Mouse (Mus musculus) E14TG2a.4 (cell line): ENCODE data around the gene Serpine2.

Experiments
- H3K27me3 ChIP-seq: 2 replicates; pipeline ENCODE4 v1.6.1; 2014; ENCODE audit warnings: low read length, control low read depth; ENCODE audit not compliant: insufficient read depth
- H3K36me3 ChIP-seq: 2 replicates; pipeline ENCODE4 v1.6.1; 2014; ENCODE audit warnings: low read length, control low read depth; ENCODE audit not compliant: insufficient read depth
- H3K4me1 ChIP-seq: replicated peaks from 2 replicates; pipeline ENCODE4 v1.6.1; 2014; ENCODE audit warnings: low read depth, low read length, control low read depth
- H3K4me3 ChIP-seq: replicated peaks from 2 replicates; pipeline ENCODE4 v1.5.1; 2014; ENCODE audit warnings: mild to moderate bottlenecking, low read length
- H3K9me3 ChIP-seq: 2 replicates; pipeline ENCODE4 v1.6.1; 2014; ENCODE audit warnings: low read length, control low read depth
- CTCF ChIP-seq: conservative IDR thresholded peaks from 2 replicates; pipeline ENCODE4 v1.5.1; 2014; ENCODE audit warnings: low read length
- NANOG ChIP-seq: IDR thresholded peaks from 2 replicates; pipeline ENCODE4 v1.6.1; 2014; ENCODE audit warnings: borderline replicate concordance, low read length, mixed read lengths
- POU5F1 ChIP-seq: IDR thresholded peaks from 2 replicates; pipeline ENCODE4 v1.6.1; 2014; ENCODE audit warnings: low read length, borderline replicate concordance

The Serpine2 gene

GRCm38 (mm10) chr1:79861130-79861942 lies at the start of gene Serpine2:
Gene Serpine2, minus strand, starts transcription at chr1:79861180.
- TF ChIP-seq CTCF, result no peak
- no peak for TF ChIP-seq POU5F1
- no peak for TF ChIP-seq NANOG
- Histone ChIP-seq H3K27me3 (peaks cover 41% of the 10 kb centered on the region), H3K4me3 (no peak within 1 kb of the TSS), H3K36me3 (no peaks in the 10 kb centered on the region), H3K9me3 (no peaks in the 10 kb centered on the region), H3K4me1 (peaks cover 11% of the 10 kb centered on the region)

GRCm38 (mm10) chr1:79907811-79908210 lies 46.8 kb upstream of the Serpine2 start:
- H3K36me3 ChIP-seq, result no peaks in the 10 kb centered on the region
- no peak overlapping the region for H3K4me3 ChIP-seq
- TF ChIP-seq NANOG (no peak), POU5F1 (no peak), CTCF (no peak)
- peaks cover 11% of the 10 kb centered on the region for H3K9me3 ChIP-seq
- H3K27me3 ChIP-seq, result no peaks in the 10 kb centered on the region
- H3K4me1 ChIP-seq, result no peaks in the 10 kb centered on the region

- no peak for TF ChIP-seq POU5F1
- no peak for TF ChIP-seq NANOG
- TF ChIP-seq CTCF, result no peak
- Histone ChIP-seq H3K4me1 (no peaks in the 10 kb centered on the region), H3K9me3 (no peaks in the 10 kb centered on the region), H3K4me3 (no peak overlapping the region), H3K36me3 (no peaks in the 10 kb centered on the region), H3K27me3 (no peaks in the 10 kb centered on the region)
Observed at GRCm38 (mm10) chr1:79905241-79905640, 44.3 kb upstream of the Serpine2 start.

DNA sequence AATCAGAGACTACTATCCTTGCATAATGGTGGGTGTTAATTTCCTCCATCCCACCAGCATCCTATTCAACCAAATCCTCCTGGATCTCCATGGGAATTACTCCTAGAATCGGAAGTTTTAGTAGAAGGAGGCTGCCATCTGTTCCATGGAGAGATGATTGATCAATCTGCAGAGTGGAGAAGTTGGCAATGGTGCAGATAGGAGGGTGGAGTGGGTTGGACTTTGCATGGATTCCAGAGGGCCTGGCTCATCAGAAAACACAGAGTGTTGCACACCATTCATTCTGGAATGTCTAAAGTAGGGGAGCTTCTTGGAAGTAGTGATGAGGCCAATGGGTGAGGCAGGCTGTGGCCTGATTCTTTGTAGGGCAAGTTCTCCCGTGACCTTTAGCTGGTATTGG lies 41.9 kb upstream of the Serpine2 start:
- TF ChIP-seq CTCF (no peak), POU5F1 (no peak), NANOG (no peak)
- Histone ChIP-seq H3K4me3 (no peak overlapping the region), H3K27me3 (no peaks in the 10 kb centered on the region), H3K36me3 (no peaks in the 10 kb centered on the region), H3K4me1 (no peaks in the 10 kb centered on the region), H3K9me3 (no peaks in the 10 kb centered on the region)

- H3K9me3 ChIP-seq, result no peaks in the 10 kb centered on the region
- no peaks in the 10 kb centered on the region for H3K27me3 ChIP-seq
- no peaks in the 10 kb centered on the region for H3K4me1 ChIP-seq
- H3K4me3 ChIP-seq, result no peak overlapping the region
- no peaks in the 10 kb centered on the region for H3K36me3 ChIP-seq
- no peak for TF ChIP-seq NANOG
- no peak for TF ChIP-seq CTCF
- TF ChIP-seq POU5F1, result no peak
Observed at GRCm38 (mm10) chr1:79882648-79883047, 21.7 kb upstream of the Serpine2 start.

DNA sequence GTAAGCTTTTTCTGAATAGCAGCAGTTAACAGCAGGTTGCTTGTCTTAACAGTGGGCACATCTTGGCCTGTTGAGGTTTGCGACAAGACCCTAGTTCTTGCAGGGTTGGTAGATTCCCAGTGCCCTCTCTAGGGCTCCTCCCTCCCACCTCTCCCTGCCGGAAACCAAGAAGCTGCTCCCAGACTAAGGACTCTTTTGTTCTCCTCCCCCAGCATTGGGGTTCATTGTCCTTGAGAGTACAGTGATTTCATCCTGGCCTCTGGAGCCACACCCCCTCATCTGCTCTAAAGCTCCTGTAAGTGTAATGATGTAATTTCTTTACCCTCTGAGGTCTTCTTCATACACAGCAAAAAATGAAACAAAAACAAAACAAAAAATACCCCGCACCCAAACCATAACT lies 13.8 kb upstream of the Serpine2 start:
- H3K9me3 ChIP-seq, result no peaks in the 10 kb centered on the region
- TF ChIP-seq NANOG (no peak), CTCF (no peak), POU5F1 (no peak)

GRCm38 (mm10) chr1:79860411-79861039 lies 455 bp downstream of the Serpine2 start:
- Histone ChIP-seq H3K9me3 (no peaks in the 10 kb centered on the region), H3K36me3 (no peaks in the 10 kb centered on the region), H3K4me3 (no peak overlapping the region), H3K4me1 (peaks cover 15% of the 10 kb centered on the region), H3K27me3 (peaks cover 47% of the 10 kb centered on the region)
- TF ChIP-seq CTCF, result no peak
- TF ChIP-seq NANOG, result no peak
- no peak for TF ChIP-seq POU5F1

More for the DNA sequence above, 13.8 kb upstream of the Serpine2 start:
- peaks cover 5% of the 10 kb centered on the region; the same call in 1 of the 2 replicates for H3K4me1 ChIP-seq
- H3K36me3 ChIP-seq, result no peaks in the 10 kb centered on the region
- no peak overlapping the region for H3K4me3 ChIP-seq
- H3K27me3 ChIP-seq, result no peaks in the 10 kb centered on the region

DNA sequence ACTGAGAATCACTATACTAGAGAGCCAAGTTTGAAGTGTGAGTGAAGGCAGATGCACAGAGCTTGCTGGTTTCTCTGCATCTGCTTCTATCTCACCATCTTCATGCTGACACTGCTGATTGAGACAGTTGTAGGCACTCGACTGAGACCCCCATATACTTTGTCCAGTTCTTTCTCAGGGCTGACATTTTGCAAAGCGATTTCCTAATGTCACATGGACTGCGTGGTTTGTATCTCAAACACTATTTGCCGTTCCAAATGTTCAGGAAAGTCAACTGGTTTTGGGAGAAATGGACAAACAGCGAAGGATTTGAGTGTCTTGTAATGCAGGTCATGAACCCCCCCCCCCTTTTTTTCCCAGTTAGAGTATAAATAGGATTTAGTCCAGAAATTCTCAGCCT lies 1.0 kb downstream of the Serpine2 start:
- peaks cover 15% of the 10 kb centered on the region for H3K4me1 ChIP-seq
- TF ChIP-seq CTCF (no peak), NANOG (no peak), POU5F1 (no peak)
- H3K27me3 ChIP-seq, result peaks cover 47% of the 10 kb centered on the region
- no peaks in the 10 kb centered on the region for H3K36me3 ChIP-seq
- no peak overlapping the region for H3K4me3 ChIP-seq
- no peaks in the 10 kb centered on the region for H3K9me3 ChIP-seq

DNA sequence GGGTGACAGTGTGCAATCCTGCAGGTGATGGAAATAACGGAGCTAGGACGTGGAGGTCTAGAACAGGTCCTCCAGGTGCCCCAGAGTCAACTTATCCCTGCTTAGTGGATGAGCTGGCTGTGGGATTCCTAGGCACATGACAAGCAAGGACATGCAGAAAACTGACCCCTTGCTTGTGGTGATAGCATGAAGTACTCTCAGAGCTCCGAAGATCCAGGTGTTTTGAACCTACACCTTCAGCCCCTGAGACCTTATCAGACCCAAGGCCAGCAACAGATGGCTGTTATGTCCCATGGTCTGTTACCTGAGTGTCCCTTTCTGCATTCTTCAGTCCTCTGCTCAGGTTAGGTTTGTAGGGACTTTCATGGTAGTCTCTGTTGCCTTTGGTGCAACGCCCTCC lies 2.0 kb downstream of the Serpine2 start:
- no peaks in the 10 kb centered on the region for H3K9me3 ChIP-seq
- H3K27me3 ChIP-seq, result peaks cover 47% of the 10 kb centered on the region
- no peak for TF ChIP-seq CTCF
- no peak for TF ChIP-seq POU5F1
- no peak for TF ChIP-seq NANOG
- no peaks in the 10 kb centered on the region for H3K36me3 ChIP-seq
- H3K4me3 ChIP-seq, result peak overlapping the region; percentile 82
- H3K4me1 ChIP-seq, result peaks cover 15% of the 10 kb centered on the region
